Mouse (Mus musculus) embryonic fibroblast, embryonic 13.5 days (primary cell): ENCODE measurements around the gene Spag16.

ENCODE experiments used
- CTCF ChIP-seq: IDR thresholded peaks from 2 replicates; pipeline ENCODE4 v1.5.1; 2011; ENCODE audit warnings: mild to moderate bottlenecking, control low read depth, low read length, moderate library complexity, borderline replicate concordance; ENCODE audit not compliant: insufficient read depth
- POLR2A ChIP-seq: IDR thresholded peaks from 2 replicates; pipeline ENCODE4 v1.6.1; 2011; ENCODE audit warnings: low read depth, mild to moderate bottlenecking, control low read depth, low read length, moderate library complexity

GRCm38 (mm10) chr1:70284140-70284539 is 457.4 kb downstream of the Spag16 start:
- no peak for TF ChIP-seq CTCF
- TF ChIP-seq POLR2A = no peak
